Mouse (Mus musculus): ENCODE measurements around the gene Vti1b.

DNA sequence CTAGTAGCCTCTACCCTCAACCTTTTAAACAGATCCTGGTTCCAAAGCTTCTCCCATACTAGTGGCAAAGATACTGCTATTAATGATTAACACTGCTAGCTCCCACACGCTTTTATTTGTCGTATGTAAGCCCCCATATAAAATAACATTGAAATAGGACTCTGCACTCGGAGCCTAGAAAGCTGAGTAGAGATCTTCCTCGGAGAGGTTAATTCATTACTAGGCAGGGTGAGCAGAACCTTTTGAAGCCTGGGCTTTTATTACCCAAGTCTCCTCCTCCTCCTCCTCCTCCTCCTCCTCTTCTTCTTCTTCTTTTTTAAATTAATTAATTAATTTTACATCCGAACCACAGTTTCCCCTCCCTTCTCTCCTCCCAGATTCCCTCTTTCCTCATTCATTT lies 45.0 kb upstream of the Vti1b start:
- no peak for TF ChIP-seq CTCF (IDR thresholded peaks at IDR 0.05; ENCODE audit: insufficient read depth, low read depth, low read length)
- TF ChIP-seq POLR2A (IDR thresholded peaks at IDR 0.05; ENCODE audit: insufficient read depth, low read depth, low read length): no peak
